Mouse (Mus musculus): ENCODE data around the gene Pitpna. TPM values are rescaled to one million over a fixed set of nuclear protein-coding genes. Genes with fewer than 3 reads are reported as not detected.

Gene Pitpna
- total and polyA plus RNA-seq, 3 experiments: 57.2 to 99.1 (median 96.6) TPM

DNA sequence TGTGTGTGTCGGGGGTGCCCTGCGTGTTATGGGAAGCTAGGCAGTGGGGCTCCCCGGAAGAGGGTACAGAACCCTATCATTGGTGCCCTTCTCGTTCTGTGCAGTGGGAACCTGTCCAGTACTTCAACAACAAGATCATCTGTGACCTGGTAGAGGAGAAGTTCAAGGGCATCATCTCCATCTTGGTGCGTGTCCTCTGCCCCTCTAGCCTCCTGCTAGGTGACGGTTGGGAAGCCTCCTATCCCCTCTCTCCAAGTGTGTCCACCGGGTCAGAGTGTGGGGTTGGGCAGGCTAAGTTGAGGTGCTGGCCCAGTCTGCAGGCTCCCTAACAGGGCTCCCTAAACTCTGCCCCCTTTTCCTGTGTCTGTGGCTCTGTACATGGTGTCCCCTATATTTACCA, 74.2 kb downstream of the Pitpna start:
- no peak for DNase-seq
- H3K79me2 ChIP-seq (replicated peaks; ENCODE audit: control insufficient read depth, insufficient read depth, low read length): no peaks in the 10 kb centered on the region
- H3K27ac ChIP-seq: no peak overlapping the region
- intact Hi-C loops (cut with DNase I): no loop called here
- H3K27me3 ChIP-seq (ENCODE audit: control insufficient read depth, insufficient read depth, low read length): no peaks in the 10 kb centered on the region
- no peak overlapping the region for H3K4me3 ChIP-seq
- no peak overlapping the region for H3K9ac ChIP-seq (ENCODE audit: low read depth, low read length)
- 89% methylated on average over 7 of the region's 7 CpGs for WGBS
- peaks cover 4% of the 10 kb centered on the region for H3K4me1 ChIP-seq (ENCODE audit: control insufficient read depth, insufficient read depth, low read length)
- H3K36me3 ChIP-seq (ENCODE audit: control insufficient read depth, insufficient read depth, low read length): peaks cover 2% of the 10 kb centered on the region; the same call in 1 of the 2 replicates
- TF ChIP-seq POLR2A (IDR thresholded peaks at IDR 0.05; ENCODE audit: insufficient read depth, low read depth, low read length): no peak
- TF ChIP-seq EP300 (IDR thresholded peaks at IDR 0.05; ENCODE audit: insufficient read depth, low read depth, low read length): no peak
- TF ChIP-seq CTCF (IDR thresholded peaks at IDR 0.05): no peak

DNA sequence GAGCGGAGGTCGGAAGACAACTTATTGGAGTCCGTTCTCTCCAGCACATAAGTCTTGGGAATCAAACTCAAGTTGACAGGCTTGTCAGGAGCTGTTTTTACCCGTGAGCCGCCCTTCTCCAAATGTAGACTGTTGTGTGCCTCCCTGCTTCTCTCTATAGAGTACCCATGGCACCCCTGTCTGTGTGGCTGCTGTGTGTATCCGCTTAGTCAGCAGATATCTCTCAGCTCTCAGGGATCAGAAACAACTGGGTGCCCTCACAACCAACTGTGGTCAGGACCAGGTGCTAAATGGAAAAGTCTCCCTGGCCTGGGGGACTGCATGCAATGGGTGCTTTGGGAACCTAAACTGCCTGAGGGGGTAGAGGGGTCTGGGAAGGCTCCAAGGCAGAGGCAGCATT, 78.4 kb downstream of the Pitpna start:
- WGBS: 93% methylated on average over 6 of the region's 6 CpGs
- TF ChIP-seq EP300 (IDR thresholded peaks at IDR 0.05; ENCODE audit: insufficient read depth, low read depth, low read length) (no peak), POLR2A (IDR thresholded peaks at IDR 0.05; ENCODE audit: insufficient read depth, low read depth, low read length) (no peak), CTCF (IDR thresholded peaks at IDR 0.05) (no peak)
- Histone ChIP-seq H3K27me3 (ENCODE audit: control insufficient read depth, insufficient read depth, low read length) (no peaks in the 10 kb centered on the region), H3K36me3 (ENCODE audit: control insufficient read depth, insufficient read depth, low read length) (no peaks in the 10 kb centered on the region), H3K4me3 (no peak overlapping the region), H3K27ac (no peak overlapping the region), H3K79me2 (replicated peaks; ENCODE audit: control insufficient read depth, insufficient read depth, low read length) (no peaks in the 10 kb centered on the region), H3K4me1 (ENCODE audit: control insufficient read depth, insufficient read depth, low read length) (no peaks in the 10 kb centered on the region), H3K9ac (ENCODE audit: low read depth, low read length) (no peak overlapping the region)
- DNase-seq: no peak
- intact Hi-C loops (cut with DNase I): no loop called here

DNA sequence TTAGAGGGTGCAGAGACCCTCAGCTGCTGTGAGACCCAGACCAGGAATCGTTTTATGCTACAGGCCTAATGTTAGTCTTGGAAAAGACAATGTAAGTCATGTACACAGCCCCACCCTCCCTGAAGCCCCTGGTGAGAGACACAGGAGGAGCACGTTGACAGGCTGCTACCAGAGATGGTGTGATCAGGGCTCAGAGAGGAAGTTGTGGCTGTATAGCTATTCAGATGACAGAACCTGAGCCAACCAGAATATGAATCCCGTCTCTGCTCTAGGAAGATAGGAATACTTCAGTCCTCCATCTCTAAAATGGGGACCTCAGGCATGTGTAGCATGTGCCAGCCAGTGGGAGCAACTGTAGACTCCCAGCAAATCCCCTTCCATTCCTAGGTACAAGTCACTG, 80.7 kb downstream of the Pitpna start:
- intact Hi-C loops (cut with DNase I): no loop called here
- Histone ChIP-seq H3K4me3 (no peak overlapping the region), H3K36me3 (ENCODE audit: control insufficient read depth, insufficient read depth, low read length) (no peaks in the 10 kb centered on the region), H3K9ac (ENCODE audit: low read depth, low read length) (no peak overlapping the region), H3K79me2 (replicated peaks; ENCODE audit: control insufficient read depth, insufficient read depth, low read length) (no peaks in the 10 kb centered on the region), H3K27ac (no peak overlapping the region), H3K27me3 (ENCODE audit: control insufficient read depth, insufficient read depth, low read length) (no peaks in the 10 kb centered on the region), H3K4me1 (ENCODE audit: control insufficient read depth, insufficient read depth, low read length) (no peaks in the 10 kb centered on the region)
- TF ChIP-seq POLR2A (IDR thresholded peaks at IDR 0.05; ENCODE audit: insufficient read depth, low read depth, low read length) (no peak), CTCF (IDR thresholded peaks at IDR 0.05) (no peak), EP300 (IDR thresholded peaks at IDR 0.05; ENCODE audit: insufficient read depth, low read depth, low read length) (no peak)
- WGBS: 86% methylated on average over 3 of the region's 3 CpGs
- no peak for DNase-seq

DNA sequence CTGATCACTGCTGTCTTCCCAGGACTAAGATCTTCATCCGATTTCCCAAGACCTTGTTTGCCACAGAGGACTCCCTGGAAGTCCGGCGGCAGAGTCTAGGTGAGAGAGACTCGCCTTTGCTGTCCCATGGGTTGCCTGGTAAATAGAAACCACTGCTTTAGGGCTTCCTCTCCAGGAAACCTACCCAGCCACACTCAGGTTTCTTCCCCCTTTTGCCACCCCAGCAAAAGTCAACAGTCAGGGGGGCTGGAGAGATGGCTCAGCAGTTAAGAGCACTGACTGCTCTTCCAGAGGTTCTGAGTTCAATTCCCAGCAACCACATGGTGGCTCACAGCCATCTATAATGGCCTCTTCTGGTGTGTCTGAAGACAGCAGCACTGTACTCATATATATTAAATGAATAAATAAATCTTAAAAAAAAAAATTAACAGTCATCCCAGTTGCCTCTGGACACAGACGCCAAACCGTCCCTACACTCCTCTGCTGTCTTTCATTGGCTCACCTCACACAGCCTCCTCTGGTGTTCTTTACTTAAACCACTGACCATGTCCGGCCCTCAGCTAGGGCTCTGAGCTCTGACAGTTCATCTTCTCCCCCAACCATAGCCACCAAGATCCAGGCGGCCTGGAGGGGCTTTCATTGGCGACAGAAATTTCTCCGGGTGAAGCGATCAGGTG, 81.4 kb downstream of the Pitpna start:
- no peak for TF ChIP-seq CTCF (IDR thresholded peaks at IDR 0.05)
- no peak for TF ChIP-seq POLR2A (IDR thresholded peaks at IDR 0.05; ENCODE audit: insufficient read depth, low read depth, low read length)
- TF ChIP-seq EP300 (IDR thresholded peaks at IDR 0.05; ENCODE audit: insufficient read depth, low read depth, low read length): no peak
- H3K79me2 ChIP-seq (replicated peaks; ENCODE audit: control insufficient read depth, insufficient read depth, low read length): no peaks in the 10 kb centered on the region
- intact Hi-C loops (cut with DNase I): no loop called here
- WGBS: 86% methylated on average over 11 of the region's 11 CpGs
- no peak overlapping the region for H3K4me3 ChIP-seq
- H3K9ac ChIP-seq (ENCODE audit: low read depth, low read length): no peak overlapping the region
- DNase-seq: no peak
- no peak overlapping the region for H3K27ac ChIP-seq
- no peaks in the 10 kb centered on the region for H3K27me3 ChIP-seq (ENCODE audit: control insufficient read depth, insufficient read depth, low read length)
- no peaks in the 10 kb centered on the region for H3K36me3 ChIP-seq (ENCODE audit: control insufficient read depth, insufficient read depth, low read length)
- no peaks in the 10 kb centered on the region for H3K4me1 ChIP-seq (ENCODE audit: control insufficient read depth, insufficient read depth, low read length)

DNA sequence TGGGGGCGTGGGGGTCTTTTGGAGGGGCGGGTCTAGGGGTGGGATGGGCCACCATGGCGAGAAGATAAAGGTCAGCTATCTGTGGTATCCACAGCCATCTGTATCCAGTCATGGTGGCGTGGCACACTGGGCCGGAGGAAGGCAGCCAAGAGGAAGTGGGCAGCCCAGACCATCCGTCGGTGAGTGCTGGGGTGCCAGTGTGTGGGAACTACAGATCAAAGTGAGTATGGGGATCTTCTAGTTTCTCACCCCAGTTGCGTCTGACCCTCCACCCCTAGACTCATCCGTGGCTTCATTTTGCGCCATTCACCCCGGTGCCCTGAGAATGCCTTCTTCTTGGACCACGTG, 81.9 kb downstream of the Pitpna start:
- H3K4me1 ChIP-seq (ENCODE audit: control insufficient read depth, insufficient read depth, low read length): no peaks in the 10 kb centered on the region
- H3K27ac ChIP-seq: no peak overlapping the region
- no peaks in the 10 kb centered on the region for H3K27me3 ChIP-seq (ENCODE audit: control insufficient read depth, insufficient read depth, low read length)
- H3K36me3 ChIP-seq (ENCODE audit: control insufficient read depth, insufficient read depth, low read length): no peaks in the 10 kb centered on the region
- TF ChIP-seq EP300 (IDR thresholded peaks at IDR 0.05; ENCODE audit: insufficient read depth, low read depth, low read length) (no peak), POLR2A (IDR thresholded peaks at IDR 0.05; ENCODE audit: insufficient read depth, low read depth, low read length) (no peak), CTCF (IDR thresholded peaks at IDR 0.05) (no peak)
- intact Hi-C loops (cut with DNase I): no loop called here
- H3K4me3 ChIP-seq: no peak overlapping the region
- no peaks in the 10 kb centered on the region for H3K79me2 ChIP-seq (replicated peaks; ENCODE audit: control insufficient read depth, insufficient read depth, low read length)
- WGBS: 89% methylated on average over 12 of the region's 12 CpGs
- no peak overlapping the region for H3K9ac ChIP-seq (ENCODE audit: low read depth, low read length)
- DNase-seq: no peak

DNA sequence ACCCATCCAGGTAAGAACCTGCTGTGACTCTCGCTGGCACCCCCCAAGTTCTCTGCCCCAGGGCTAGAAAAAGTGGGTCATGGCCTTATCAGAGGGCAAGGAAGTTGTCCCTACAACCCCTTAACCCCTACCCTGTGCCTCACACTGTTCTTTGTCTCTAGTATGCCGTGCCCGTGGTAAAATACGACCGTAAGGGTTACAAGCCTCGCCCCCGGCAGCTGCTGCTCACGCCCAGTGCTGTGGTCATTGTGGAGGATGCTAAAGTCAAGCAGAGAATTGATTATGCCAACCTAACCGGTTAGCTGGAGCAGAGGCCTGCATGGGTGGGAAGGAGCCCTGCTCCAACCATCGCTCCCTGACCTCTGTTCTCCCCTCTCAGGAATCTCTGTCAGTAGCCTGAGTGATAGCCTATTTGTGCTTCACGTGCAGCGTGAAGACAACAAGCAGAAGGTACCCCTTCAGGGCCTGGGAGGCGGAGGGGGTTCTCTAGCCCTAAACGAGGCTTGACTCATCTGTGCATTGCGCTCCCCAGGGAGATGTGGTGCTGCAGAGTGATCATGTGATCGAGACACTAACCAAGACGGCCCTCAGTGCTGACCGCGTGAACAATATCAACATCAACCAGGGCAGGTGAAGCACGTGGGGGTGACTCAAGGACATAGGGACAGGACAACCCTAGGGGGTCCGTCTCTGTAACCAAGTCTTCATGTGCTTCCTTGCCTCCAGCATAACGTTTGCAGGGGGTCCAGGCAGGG, 83.7 kb downstream of the Pitpna start:
- no peak overlapping the region for H3K27ac ChIP-seq
- intact Hi-C loops (cut with DNase I): no loop called here
- H3K4me3 ChIP-seq: no peak overlapping the region
- H3K36me3 ChIP-seq (ENCODE audit: control insufficient read depth, insufficient read depth, low read length): no peaks in the 10 kb centered on the region
- WGBS: 84% methylated on average over 22 of the region's 22 CpGs
- no peaks in the 10 kb centered on the region for H3K4me1 ChIP-seq (ENCODE audit: control insufficient read depth, insufficient read depth, low read length)
- H3K79me2 ChIP-seq (replicated peaks; ENCODE audit: control insufficient read depth, insufficient read depth, low read length): no peaks in the 10 kb centered on the region
- DNase-seq: no peak
- H3K27me3 ChIP-seq (ENCODE audit: control insufficient read depth, insufficient read depth, low read length): no peaks in the 10 kb centered on the region
- TF ChIP-seq POLR2A (IDR thresholded peaks at IDR 0.05; ENCODE audit: insufficient read depth, low read depth, low read length) (no peak), CTCF (IDR thresholded peaks at IDR 0.05) (no peak), EP300 (IDR thresholded peaks at IDR 0.05; ENCODE audit: insufficient read depth, low read depth, low read length) (no peak)
- H3K9ac ChIP-seq (ENCODE audit: low read depth, low read length): no peak overlapping the region

Data from heart, adult 2 months (tissue).